Mouse (Mus musculus) thymus, postnatal 14 days (tissue): ENCODE data around the gene Ddt.
"Not testable (repeated sequence)": the region's sequence is repeated elsewhere in the genome, so short reads cannot be mapped to it uniquely, and the experiment has no call there.

Experiments
- DNase-seq: peaks from one replicate; pipeline ENCODE4 v3.0.0; 2021

The Ddt gene

DNA sequence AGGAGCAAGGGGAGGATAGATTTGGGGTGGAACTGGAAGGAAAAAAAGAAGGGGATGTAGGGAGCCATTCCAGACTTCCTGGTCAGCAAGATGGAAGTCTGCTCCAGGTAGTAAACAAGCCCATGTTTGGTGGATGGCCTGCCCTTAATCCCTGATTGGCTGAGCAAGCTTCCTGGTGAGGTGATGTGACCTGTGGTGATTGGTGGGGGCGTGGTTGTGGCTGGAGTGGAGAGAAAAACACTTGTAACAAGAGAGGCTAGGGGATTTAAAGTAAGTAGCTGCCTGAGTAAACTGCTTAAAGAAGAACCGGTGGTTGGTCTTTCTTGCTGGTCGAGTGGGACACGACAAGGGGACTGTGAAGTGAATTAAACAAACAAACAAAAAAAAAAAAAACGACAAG is 5.5 kb downstream of the Ddt start:
- not testable (repeated sequence) for DNase-seq

DNA sequence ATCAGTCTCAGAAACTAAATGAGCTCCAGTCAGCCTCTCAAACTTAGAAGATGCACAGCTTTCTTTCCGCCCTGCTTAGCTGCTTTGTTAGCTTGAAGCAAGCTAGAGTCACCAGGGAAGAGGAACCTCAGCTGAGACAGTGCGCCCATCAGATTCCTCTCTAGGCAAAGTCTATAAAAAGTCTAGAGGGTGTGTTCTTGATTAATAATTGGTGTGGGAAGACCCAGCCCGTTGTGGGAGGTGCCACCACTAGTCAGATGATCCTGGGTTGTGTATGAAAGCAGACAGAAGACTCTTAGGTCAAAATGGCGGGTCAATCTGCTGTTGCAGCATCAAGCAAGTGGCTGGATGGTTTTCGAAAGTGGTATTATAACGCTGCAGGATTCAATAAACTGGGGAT is 6.4 kb downstream of the Ddt start:
- DNase-seq: no peak

DNA sequence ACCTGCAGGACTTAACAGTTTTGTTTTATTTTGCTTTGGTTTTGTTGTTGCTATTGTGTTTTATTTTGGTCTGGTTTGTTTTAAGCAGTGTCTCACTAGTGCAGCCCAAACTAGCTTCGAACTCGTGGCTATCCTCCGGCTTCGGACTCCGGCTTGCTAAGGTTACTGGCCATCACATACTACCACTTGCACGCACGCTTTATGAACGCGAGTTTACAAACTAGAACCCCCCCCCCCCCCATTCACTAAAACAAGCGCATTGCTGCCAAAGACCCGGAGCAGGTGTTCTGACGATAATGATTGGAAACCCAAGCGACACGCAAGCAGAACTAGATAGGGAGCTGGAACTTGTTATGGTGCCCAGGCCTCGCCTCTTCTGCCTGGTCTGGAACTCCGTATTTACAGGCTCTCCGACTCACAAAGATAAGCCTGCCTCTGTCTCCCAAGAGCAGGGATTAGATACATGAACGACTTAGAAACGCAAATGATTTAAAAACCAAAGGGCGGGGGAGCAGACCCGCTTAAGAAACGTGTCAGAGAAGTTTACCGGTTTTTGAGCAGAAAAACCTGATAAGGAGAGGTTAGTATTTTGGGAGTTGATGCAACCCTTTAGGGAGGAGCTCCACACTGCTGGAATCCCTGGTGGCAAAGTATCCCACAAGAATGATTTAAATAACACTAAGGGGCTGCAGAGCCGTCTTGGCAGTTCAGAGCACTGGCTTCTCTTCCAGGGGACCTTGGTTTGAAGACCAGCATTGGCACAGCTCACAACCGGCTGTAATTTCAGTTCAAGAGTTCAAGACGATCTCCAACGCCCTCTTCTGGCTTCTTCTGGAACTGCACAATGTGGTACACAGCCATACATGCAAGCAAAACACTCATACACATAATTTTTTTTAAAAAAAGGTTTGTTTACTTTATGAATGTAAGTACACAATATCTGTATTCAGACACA is 8.4 kb downstream of the Ddt start:
- peak; percentile 77 for DNase-seq

DNA sequence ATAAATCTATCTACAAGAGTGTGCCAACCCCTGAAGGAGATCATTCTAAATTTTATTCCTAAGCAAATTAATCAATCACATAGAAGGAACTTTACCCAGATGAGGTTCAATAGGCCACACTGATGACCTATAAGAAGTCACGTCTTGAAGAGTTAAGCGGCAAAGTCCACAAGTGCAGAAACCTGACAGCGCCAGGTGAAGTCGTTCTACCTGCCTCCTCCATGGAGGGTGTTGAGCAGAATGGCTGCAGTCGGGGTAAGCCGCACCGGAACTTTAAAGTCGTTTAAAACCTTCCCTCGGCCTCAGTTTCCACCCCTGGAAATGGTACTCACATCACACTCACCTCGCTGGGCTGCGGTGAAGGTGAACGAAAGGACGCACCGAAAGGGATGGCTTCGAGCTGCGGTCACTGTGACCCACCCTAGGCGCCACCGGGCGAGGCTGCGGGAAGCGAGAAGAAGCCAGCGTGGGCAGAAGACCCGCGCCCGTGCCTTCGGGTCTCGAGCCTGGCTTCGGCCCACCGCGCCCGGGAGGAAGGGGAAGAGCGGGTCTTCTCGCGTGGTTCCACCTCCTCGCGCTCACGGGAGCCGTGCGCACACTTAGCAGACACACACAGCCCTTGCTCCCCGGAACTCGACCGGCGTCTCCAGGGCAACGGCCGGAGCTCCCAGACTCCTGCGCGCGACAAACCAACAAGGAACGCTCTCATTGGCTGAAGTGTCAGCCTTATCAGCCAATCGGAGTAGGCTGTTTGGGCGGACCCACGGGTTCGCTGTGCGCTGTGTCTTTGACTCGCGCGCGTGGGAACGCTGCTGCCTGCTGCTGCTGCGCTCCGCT is 9.3 kb downstream of the Ddt start, which contains the start of gene Cabin1:
Cabin1 (minus strand) TSS at position 660 of the 837 bp plus-strand sequence.
- peak; percentile 97 for DNase-seq

DNA sequence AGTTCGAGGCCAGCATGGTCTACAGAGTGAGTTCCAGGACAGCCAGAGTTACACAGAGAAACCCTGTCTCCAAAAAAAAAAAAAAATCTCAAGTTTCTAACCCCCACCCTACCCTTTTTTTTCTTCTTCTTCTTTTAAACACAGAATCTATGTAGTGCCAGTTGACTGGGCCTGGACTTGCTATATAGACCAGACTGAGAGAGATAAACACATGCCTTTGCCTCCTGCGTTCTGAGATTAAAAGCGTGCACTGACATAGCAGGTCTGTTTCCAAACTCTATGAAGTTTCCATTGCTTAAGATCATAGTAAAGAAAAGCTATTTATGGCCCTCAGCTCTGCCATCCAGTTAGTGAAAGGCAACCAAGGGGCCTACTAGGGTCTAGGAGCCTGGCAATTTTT is 10.8 kb downstream of the Ddt start:
- DNase-seq: no peak

DNA sequence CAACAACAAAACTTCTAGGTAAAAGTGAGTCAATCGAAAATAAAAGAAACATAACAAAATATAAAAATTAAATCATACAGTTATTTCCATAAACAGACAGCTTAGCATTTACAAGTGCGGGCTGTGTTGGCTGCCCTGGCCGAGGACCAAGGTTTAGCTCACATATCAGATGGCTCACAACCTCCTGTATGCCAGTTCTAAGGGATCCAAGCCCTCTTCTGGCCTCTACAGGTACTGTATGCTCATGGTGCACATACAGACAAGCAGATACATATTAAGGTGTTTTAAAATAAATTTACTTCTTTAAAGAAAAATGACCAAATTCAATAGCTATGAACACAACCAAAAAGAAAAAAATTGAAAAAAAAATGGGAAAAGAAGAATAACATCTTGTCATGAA is 12.9 kb downstream of the Ddt start:
- DNase-seq: no peak

DNA sequence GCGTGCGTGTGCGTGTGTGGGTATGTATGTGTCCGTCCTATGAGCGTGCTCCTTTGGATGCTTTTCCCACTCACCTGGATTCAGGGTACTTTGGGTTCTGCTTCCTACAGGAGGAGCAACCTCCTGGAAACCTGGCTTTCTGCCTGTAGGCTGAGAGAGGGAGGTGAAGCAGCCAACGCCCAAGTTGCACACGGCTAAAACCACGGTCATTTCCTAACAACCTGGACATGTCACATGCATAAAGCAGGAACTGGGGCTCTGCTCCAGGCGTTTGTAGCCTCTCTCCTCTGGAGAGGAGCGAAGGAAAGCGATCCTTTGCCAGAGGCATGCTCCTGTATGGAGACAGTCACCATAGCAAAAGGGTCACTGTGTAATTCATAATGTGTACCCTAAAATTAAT is 16.5 kb downstream of the Ddt start:
- no peak for DNase-seq

DNA sequence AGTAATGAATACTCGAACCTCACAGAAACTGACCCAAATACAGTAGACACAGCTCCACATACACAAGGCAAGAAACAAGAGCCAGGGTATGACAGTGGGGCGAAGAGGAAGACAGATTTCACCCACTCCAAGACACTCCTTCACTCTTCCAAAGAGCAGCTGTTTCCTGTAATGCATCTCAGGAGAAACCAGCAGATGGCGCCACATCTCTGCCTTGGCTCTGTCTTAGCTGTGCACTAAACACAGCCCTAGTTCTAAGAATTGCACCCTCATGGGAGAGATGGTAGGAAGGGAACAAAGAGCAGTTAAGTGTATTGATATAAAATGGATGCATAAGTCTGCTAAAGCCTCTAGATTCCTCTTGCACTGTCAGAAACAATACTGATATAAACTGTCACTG is 29.2 kb downstream of the Ddt start:
- DNase-seq: peak; percentile 81

DNA sequence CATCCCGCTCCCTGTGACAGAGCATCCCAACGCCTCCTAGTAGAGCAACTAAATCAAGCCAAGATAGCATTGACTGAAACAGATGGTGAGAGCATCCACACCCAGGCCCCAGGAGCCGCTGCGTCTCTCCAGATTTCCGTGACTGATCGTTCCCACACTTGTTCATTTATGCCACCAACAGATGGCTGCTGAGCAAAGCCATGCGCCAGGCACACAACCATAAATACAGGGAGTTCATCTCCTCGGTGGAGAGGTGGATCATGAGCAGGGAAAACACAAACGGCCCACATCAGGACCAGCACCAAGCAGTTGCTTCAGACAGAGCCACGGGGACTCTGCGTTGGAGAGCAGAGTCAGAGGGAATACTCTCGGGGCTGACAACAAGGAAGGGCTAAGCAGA is 29.8 kb downstream of the Ddt start:
- DNase-seq: no peak

DNA sequence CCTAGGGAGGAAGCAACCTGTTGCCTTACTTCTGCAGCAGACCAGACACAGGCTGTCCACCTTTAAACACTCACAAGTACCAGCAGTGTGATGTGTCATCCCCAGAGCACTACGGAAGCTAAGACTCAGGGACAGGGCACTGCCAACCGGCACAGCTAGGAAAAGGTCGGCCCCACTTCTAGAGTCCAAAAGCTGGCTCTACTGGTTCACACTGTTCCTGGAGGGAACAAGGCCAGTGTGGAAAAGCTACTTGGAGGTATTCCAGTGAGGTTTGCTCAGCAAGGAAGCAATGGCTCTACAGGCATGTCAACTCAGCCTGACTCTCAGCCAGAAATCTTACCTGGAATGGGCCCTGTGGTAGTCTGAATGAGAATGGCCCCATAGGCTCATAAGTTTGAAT is 32.3 kb downstream of the Ddt start:
- no peak for DNase-seq

DNA sequence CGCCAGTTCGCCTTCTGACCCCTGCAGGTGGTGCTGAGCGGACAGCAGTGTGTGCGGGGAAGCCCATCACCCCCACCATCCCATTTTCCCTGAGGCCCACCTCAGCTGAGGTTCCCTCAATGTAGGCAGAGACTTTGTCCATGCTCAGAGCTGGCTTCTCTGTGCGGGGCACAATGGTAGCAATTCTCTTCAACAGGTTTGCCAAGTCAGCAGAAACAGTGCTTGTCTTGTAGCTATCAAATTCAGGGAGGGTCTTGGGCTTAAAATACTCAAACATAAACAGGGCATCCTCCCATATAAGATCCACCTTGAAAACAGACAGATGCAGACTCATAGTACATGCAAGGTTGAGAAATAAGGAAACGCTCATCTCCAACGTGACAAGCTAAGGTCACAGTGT is 47.8 kb downstream of the Ddt start:
- DNase-seq: no peak
